Mouse (Mus musculus): ENCODE results near the gene Kat7. TPM values are rescaled to one million over a fixed set of nuclear protein-coding genes. Genes with fewer than 3 reads are reported as not detected.

The Kat7 gene
- total RNA-seq, 2 experiments from 2014 or later = 29.7 to 31.8 TPM

DNA sequence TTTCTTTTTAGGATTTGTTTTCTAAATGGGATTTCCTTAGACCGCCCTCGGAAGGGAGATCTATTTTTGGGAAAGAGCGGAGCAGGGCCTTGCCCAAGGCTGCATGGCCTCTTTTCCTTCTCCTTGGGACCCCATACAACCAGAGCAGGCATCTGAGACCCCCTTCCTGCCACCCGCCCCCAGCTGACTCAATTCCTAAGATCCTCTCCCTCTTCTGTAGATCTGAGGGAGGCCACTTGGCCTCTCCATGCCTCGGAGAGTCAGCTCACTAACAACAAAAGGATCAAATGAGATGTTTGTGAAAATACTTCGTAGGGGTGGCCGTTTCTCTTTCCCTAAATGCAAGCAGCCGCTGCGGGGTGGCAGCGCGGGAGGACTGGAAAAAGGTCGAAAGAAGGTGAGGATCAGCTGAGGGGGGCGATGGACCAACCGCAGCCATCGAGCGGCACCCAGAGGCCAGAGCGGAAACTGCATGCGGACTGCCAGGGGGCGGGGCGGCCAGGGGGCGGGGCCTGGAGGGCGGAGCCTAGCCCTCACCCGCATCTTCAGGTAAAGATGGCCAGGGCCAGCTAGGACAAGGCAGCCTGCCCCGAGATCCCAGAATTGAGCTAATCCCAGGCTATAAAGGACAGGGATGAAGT, 78.2 kb downstream of the Kat7 start:
- DNase-seq = peak; percentile 83

GRCm38 (mm10) chr11:95227467-95227866, 82.6 kb downstream of the Kat7 start:
- DNase-seq = no peak

DNA sequence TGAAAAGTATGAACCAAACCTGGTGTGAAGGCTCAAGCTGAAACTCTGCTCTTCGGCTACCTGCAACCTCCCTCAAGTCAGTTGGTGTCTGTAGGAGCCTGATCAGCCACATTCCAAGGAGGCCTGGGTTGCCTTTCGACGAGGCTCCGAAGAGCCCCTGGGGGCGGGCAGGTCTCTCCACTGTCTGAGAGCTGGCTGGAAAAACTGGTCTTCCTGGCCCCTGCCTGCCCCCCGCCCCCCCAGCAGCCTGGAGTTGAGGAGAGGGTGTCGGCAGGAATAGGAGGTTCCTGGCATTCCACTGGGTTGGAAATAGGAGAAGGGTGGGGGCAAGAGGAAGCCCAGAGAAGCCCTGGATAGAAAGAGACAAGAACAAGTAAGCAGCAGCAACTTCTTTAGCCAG, 84.6 kb downstream of the Kat7 start:
- no peak for DNase-seq

Other genes with a start within 250 kb of the Kat7 start
- 1 to 10 TPM; 3.4 to 4.6 TPM for gene Itga3, start 233.4 kb downstream of the Kat7 start, total RNA-seq (2021)
- gene Dlx3, start 190.1 kb downstream of the Kat7 start, total RNA-seq (2021) = 1 to 10 TPM in 1 of 2 experiments, not detected in 1; 2.7 TPM
- under 1 TPM in 1 of 2 experiments, not detected in 1; 0.32 TPM for gene Dlx4, start 164.0 kb downstream of the Kat7 start, total RNA-seq (2021)
- not detected for gene Tac4, start 48.7 kb downstream of the Kat7 start, total RNA-seq (2021)
- 10 to 100 TPM in 1 of 2 experiments, 1 to 10 TPM in 1; 9.0 to 14.5 TPM for gene Fam117a, start 26.8 kb upstream of the Kat7 start, total RNA-seq (2021)
- gene Slc35b1, start 74.4 kb upstream of the Kat7 start, total RNA-seq (2021) = 10 to 100 TPM; 42.7 to 43.8 TPM
- 100 to 1,000 TPM; 192 to 216 TPM for gene Spop, start 103.8 kb upstream of the Kat7 start, total RNA-seq (2021)
- 1 to 10 TPM in 1 of 2 experiments, under 1 TPM in 1; 0.87 to 1.1 TPM for gene Nxph3, start 204.3 kb upstream of the Kat7 start, total RNA-seq (2021)